Mouse (Mus musculus) mesoderm, embryonic 11.5 days (tissue): ENCODE measurements around the gene Crtc3.
A peak's percentile ranks its signal among the peaks of the same experiment; 100 is the strongest.

Experiments used
- DNase-seq: peaks from one replicate; pipeline ENCODE4 v3.0.0-alpha.2; 2012; ENCODE audit warnings: low read depth, low spot score

The Crtc3 gene

DNA sequence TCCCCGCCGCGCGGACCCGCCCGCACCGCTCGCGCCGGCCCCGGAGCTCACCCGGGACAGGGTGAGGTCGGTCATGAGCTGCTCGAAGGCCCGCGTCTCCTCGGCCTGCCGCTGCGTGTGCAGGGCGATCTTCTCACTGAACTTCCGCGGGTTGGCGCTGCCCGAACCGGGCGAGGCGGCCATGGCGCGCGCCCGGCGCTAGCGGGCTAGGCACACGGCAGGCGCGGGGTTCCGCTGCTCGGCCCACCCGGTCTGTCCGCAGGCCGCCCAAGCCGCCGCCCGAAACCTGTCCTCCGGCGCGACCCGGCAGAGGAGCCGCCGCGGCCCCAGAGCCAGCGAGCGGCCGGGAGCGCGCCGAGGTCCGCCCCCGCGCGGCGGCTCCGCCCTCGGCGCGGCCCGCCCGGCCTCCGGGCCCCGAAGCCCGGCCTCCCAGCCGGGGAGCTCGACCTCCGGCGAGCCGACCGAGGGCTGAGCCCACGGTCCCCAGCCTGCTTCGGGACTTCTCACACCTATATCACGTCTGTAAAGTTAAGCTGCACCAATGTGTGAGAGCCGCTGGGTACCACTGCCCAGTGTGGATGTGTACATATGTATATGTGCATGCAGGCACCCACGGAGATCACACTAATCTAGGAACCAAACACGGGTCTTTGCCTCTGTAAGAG is at the start of gene Crtc3:
Crtc3 (minus strand) TSS at position 322 of the 665 bp plus-strand sequence.
- DNase-seq = peak; percentile 60

- no peak for DNase-seq
Observed at GRCm38 (mm10) chr7:80736199-80736598, 47.5 kb upstream of the Crtc3 start.

- DNase-seq = no peak
Observed at GRCm38 (mm10) chr7:80732986-80733385, 44.3 kb upstream of the Crtc3 start.

DNA sequence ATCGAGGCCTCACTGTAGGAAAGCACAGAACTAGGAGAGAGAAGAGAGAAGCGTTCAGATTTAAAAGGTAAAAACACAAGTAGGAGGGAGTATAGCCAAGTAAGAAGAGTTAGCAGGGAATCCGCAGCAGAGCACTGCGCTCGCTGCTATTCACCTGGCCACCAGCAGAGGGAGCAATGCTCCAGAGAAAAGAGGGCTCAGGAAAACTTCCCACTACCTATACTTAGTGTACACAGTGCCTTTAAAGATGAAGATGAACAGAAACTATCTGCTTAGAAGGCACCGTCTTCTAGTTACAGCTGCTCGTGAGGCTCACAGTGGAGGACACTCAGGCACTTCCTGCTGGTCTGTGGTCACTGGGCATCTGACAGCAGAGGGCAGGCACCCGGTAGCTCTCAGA is 41.0 kb upstream of the Crtc3 start:
- peak; percentile 72 for DNase-seq

- DNase-seq = no peak
Observed at GRCm38 (mm10) chr7:80721041-80721440, 32.4 kb upstream of the Crtc3 start.

DNA sequence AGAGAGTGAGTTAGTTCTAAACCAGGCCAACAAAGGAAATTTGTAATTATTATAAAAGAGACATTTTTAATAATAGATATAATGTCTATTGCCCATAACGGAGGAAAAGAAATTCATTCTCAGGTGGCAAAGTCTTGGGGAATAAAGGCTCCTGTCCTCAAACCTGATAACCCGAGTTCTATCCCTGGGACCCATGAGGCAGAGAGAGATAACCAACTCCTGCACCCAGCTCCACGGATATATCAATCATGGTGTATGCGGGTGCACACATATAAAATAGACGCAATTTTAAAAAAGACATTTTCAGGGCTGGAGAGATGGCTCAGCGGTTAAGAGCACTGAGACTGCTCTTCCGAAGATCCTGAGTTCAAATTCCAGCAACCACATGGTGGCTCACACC is 30.9 kb upstream of the Crtc3 start:
- no peak for DNase-seq

DNA sequence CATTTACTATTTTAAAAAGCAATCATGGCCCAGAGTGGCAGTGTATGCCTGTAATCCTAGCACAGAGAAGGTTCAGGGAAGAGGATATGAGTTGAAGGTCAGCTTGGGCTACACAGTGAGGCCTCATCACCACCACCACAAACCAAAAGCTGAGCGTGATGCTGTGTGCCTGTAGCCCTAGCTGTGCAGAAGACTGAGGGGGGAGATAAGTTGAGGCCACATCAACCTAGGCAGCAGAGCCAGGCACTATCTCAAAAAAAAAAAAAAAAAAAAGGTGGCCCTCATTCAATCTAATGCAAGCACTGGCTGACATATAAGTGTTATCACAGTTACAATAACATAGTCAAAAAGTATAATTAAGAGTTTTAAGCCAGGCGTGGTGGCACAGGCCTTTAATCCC is 30.4 kb upstream of the Crtc3 start:
- no peak for DNase-seq

DNA sequence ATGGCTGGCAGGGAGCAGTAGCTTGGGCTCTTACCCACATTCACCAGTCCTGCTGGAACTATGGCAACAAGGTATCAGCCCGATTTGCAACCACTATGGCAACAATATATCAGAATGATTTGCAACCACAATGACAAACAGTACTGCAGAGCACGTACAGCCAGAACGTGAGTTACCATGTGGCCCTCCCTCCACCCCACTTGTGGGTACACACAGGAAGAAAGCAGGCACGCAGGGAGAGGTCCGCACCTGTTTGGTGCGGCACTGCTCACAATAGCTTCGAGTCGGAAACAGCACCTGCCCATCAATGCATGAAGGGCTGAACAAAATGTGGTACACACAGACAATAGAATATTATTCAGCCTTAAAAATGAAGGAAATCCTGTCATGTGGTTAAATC is 29.8 kb upstream of the Crtc3 start:
- DNase-seq = no peak

- no peak for DNase-seq
Observed at GRCm38 (mm10) chr7:80716758-80717157, 28.1 kb upstream of the Crtc3 start.

- no peak for DNase-seq
Observed at GRCm38 (mm10) chr7:80715306-80715705, 26.6 kb upstream of the Crtc3 start.

GRCm38 (mm10) chr7:80711496-80711895 is 22.8 kb upstream of the Crtc3 start:
- no peak for DNase-seq

- no peak for DNase-seq
Observed at GRCm38 (mm10) chr7:80710333-80710732, 21.7 kb upstream of the Crtc3 start.

DNA sequence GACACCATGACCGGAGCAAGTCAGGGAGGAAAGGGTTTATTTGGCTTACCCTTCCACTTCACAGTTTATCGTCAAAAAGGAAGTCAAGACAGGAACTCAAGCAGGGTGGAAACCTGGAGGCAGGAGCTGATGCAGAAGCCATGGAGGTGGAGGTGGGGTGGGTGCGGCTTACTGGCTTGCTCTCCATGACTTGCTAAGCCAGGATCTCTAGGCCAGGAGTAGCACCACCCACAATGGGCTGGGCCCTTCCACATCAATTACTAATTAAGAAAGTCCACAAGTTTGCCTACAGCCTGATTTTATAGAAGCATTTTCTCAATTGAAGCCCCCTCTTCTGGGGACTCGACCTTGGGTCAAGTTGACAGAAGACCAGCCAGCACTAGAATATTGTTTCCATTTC is 15.4 kb upstream of the Crtc3 start:
- DNase-seq = no peak

GRCm38 (mm10) chr7:80702510-80702909 is 13.8 kb upstream of the Crtc3 start:
- no peak for DNase-seq

- DNase-seq = no peak
Observed at GRCm38 (mm10) chr7:80699709-80700108, 11.0 kb upstream of the Crtc3 start.

DNA sequence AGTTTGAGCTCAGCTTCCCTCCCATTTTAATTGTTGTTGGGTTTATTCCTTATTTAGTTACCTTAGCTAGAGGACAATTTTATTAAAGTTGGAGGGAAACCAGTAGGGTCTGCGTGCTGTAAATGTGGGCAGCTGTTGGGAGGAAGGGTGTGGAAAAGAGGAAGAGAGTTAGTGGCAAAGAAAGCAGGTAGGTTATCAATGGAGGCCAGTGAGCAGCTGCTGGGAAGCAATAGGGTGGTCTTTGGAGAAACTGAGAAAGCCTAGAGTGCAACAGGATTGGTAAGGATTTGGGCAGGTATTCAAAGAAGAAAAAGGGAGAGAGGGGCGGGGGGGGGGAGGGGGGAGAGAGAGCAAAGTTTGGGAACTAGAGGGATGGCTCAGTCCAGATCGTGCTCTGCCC is 10.3 kb upstream of the Crtc3 start:
- DNase-seq = no peak

- no peak for DNase-seq
Observed at GRCm38 (mm10) chr7:80697859-80698258, 9.2 kb upstream of the Crtc3 start.

DNA sequence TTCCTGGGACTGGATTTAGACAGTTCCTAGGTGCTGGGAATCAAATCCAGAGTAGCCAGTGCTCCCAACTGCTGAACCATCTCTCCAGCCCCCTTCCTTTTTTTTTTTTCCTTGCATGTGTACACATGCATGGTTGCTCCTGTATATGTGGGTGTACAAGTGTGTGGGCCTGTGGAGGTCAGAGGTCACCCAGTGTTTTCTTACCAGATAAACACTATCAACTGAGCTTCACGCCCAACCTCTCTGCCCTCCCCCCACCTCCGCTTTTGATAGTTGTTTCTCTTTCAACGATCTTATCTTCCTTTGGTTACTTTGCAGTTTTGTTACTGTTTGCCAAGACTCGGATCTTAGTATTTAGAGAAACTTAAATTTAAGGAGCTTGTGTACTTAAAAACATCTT is 8.2 kb upstream of the Crtc3 start:
- DNase-seq = no peak

DNA sequence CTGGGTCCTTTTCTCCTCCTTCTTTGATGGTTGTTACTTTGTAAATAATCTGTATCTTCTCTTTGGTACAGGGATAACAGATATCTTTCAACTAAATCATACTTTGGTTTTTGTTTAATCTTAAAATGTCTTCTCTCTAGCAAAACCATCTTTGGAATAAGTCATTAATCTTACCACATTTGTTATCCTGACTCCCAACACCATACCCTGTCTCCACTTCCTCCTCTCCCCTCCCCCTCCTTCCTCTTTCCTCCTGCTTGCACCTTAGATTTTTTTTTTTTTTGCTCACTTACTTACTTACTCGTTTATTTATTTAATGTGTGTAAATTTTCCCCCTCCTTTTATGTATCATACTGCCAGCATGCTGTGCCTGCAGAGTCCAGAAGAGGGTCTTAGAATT is 7.7 kb upstream of the Crtc3 start:
- no peak for DNase-seq

DNA sequence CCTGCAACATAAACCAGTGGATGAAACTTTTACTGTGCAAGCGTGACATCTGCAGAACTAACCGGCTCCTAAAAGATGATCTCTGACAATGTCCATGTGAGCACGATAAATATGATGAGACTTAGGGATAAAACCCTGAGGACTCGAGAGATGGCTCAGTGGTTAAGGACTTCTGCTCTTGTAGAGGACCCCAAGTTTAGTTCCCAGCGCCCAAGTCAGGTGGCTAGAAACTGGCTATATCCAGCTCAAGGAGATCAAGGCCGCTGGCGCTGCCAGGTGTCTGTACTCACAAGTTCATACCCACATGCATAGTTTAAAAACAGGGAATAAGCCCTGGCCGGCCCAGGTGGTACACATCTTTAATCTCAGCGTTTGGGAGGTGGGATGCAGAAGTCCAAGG is 3.8 kb upstream of the Crtc3 start:
- DNase-seq = no peak

DNA sequence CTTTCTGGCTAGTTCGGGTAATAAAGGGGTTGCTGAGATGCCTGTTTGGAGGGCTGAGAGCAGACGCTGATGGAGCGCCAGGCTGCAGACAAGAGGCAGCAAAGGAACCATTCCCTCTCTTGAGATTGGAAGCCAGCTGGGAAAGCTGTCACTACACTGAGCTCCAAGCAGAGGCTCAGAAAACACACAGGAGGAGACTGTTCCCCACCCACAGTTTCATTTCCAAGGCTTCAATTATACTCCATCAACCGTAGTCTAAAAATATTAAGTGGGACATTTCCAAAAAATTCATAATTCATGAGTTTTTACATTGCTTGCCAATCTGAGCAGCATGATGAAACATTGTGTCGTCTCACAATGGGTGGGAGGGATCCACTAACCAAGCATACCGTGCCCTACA is 2.5 kb upstream of the Crtc3 start:
- no peak for DNase-seq

- DNase-seq = no peak
Observed at GRCm38 (mm10) chr7:80689221-80689591, 529 bp upstream of the Crtc3 start.

GRCm38 (mm10) chr7:80687721-80688555 is 739 bp downstream of the Crtc3 start:
- DNase-seq = peak; percentile 75
